Mouse (Mus musculus) cortical plate, adult 2 months (tissue): Measurements from ENCODE around the gene Ifrd1.

Experiments used
- CTCF ChIP-seq: fragments of 200-500 bp; IDR thresholded peaks from 2 replicates; pipeline ENCODE4 v1.5.1; 2011; ENCODE audit warnings: mild to moderate bottlenecking, control low read depth, low read length; ENCODE audit not compliant: insufficient read depth; ENCODE audit errors: extremely low read depth
- POLR2A ChIP-seq: fragments of 200-500 bp; IDR thresholded peaks from 2 replicates; pipeline ENCODE4 v1.6.1; 2011; ENCODE audit warnings: mild to moderate bottlenecking, low read length, control low read depth; ENCODE audit not compliant: insufficient read depth; ENCODE audit errors: extremely low read depth

DNA sequence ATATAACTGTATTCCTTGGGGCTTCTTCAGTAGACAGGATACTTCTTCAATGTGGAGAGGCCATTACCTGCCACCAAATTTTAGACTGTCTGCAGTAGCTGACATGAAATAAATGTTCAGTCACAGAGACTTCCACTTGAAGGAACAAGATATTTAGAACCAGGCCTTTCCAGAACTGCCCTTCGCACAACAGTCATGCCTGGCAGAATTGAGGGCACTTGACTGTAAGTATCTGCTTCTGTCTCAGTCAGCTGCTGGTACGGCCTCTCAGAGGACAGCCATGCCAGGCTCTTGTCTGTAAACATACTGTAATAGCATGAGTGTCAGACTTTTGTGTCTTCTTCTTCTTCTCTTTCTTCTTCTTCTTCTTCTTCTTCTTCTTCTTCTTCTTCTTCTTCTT is 8.2 kb upstream of the Ifrd1 start:
- TF ChIP-seq POLR2A = no peak
- no peak for TF ChIP-seq CTCF
